Mouse (Mus musculus) CH12.LX (cell line): ENCODE data around the gene Ly6g6c. TPM values are rescaled to one million over a fixed set of nuclear protein-coding genes. Genes with fewer than 3 reads are reported as not detected.
A peak's percentile ranks its signal among the peaks of the same experiment; 100 is the strongest.

ENCODE experiments used
- DNase-seq: peaks from one replicate; pipeline ENCODE4 v3.0.0-alpha.2; 2013; ENCODE audit errors: extremely low read depth
- H3K27ac ChIP-seq: 2 replicates; pipeline ENCODE4 v1.5.1; 2012; ENCODE audit warnings: low read depth, mild to moderate bottlenecking, control low read depth, moderate library complexity; ENCODE audit not compliant: insufficient read depth
- H3K27me3 ChIP-seq: replicated peaks from 2 replicates; pipeline ENCODE3; 2012; ENCODE audit warnings: inconsistent platforms
- H3K36me3 ChIP-seq, 2 experiments: replicated peaks in 1 of 2; 2 replicates each; pipeline versions ENCODE3 to v1.6.1; 2012; ENCODE audit warnings: inconsistent platforms in 1 of 2, low read length in 1 of 2, mild to moderate bottlenecking in 1 of 2, mixed read lengths in 1 of 2, moderate library complexity in 1 of 2; ENCODE audit not compliant: control insufficient read depth in 1 of 2, insufficient read depth in 1 of 2
- H3K4me1 ChIP-seq, 2 experiments: 2 replicates each; pipeline ENCODE4 v1.6.1; 2012; ENCODE audit warnings: inconsistent platforms in 1 of 2, moderate library complexity in 1 of 2; ENCODE audit not compliant: insufficient read depth in 2 of 2, control insufficient read depth in 1 of 2
- H3K4me2 ChIP-seq: 2 replicates; pipeline ENCODE4 v1.6.1; 2012; ENCODE audit warnings: low read depth, mild to moderate bottlenecking, control low read depth; ENCODE audit not compliant: poor library complexity, insufficient read depth, severe bottlenecking
- H3K4me3 ChIP-seq, 3 experiments: fragments of 150-350 bp in 1 of 3; sonication (generic) in 1 of 3; replicated peaks in 1 of 3; 2 replicates each; pipeline versions ENCODE3 to v1.5.1; 2011 to 2012; ENCODE audit warnings: low read depth in 2 of 3, low read length in 2 of 3, mild to moderate bottlenecking in 2 of 3, moderate library complexity in 2 of 3, control low read depth in 1 of 3, improper control_type of control experiment in 1 of 3, inconsistent platforms in 1 of 3, mixed read lengths in 1 of 3; ENCODE audit not compliant: poor library complexity in 1 of 3
- H3K79me2 ChIP-seq: replicated peaks from 2 replicates; pipeline ENCODE4 v1.6.1; 2012; ENCODE audit warnings: mild to moderate bottlenecking, moderate library complexity; ENCODE audit not compliant: control insufficient read depth, poor library complexity, insufficient read depth, severe bottlenecking; ENCODE audit errors: extremely low read depth
- H3K9ac ChIP-seq: 2 replicates; pipeline ENCODE4 v1.6.1; 2012; ENCODE audit warnings: low read depth, mild to moderate bottlenecking, control low read depth, moderate library complexity; ENCODE audit not compliant: insufficient read depth
- H3K9me3 ChIP-seq: replicated peaks from 2 replicates; pipeline ENCODE3; 2012; ENCODE audit warnings: low read length, inconsistent platforms, mixed read lengths
- BHLHE40 ChIP-seq: IDR thresholded peaks from 2 replicates; pipeline ENCODE4 v1.6.1; 2011; ENCODE audit warnings: mild to moderate bottlenecking, low read depth, low read length, improper control_type of control experiment
- CHD1 ChIP-seq: IDR thresholded peaks from 2 replicates; pipeline ENCODE4 v1.6.1; 2012; ENCODE audit warnings: low read depth, low read length, improper control_type of control experiment, inconsistent platforms
- CHD2 ChIP-seq: IDR thresholded peaks from 2 replicates; pipeline ENCODE4 v1.6.1; 2011; ENCODE audit warnings: low read length, improper control_type of control experiment
- CTCF ChIP-seq, 2 experiments: IDR thresholded peaks in 1 of 2; conservative IDR thresholded peaks in 1 of 2; 2 replicates each; pipeline ENCODE4 v1.5.1; 2011 to 2012; ENCODE audit warnings: low read depth in 2 of 2, low read length in 2 of 2, improper control_type of control experiment in 1 of 2, inconsistent platforms in 1 of 2, mild to moderate bottlenecking in 1 of 2, moderate library complexity in 1 of 2
- E2F4 ChIP-seq: IDR thresholded peaks from 2 replicates; pipeline ENCODE4 v1.6.1; 2011; ENCODE audit warnings: low read depth, low read length, improper control_type of control experiment; ENCODE audit not compliant: insufficient replicate concordance
- EP300 ChIP-seq: IDR thresholded peaks from 2 replicates; pipeline ENCODE4 v1.6.1; 2011; ENCODE audit warnings: low read length, improper control_type of control experiment
- ETS1 ChIP-seq: conservative IDR thresholded peaks from 2 replicates; pipeline ENCODE4 v1.6.1; 2012; ENCODE audit warnings: low read depth, mild to moderate bottlenecking, inconsistent platforms, low read length, improper control_type of control experiment, moderate library complexity
- GABPA ChIP-seq: IDR thresholded peaks from 2 replicates; pipeline ENCODE4 v1.6.1; 2012; ENCODE audit warnings: low read depth, low read length, improper control_type of control experiment, inconsistent platforms; ENCODE audit not compliant: insufficient replicate concordance
- HCFC1 ChIP-seq: IDR thresholded peaks from 2 replicates; pipeline ENCODE4 v1.6.1; 2012; ENCODE audit warnings: low read depth, mild to moderate bottlenecking, inconsistent platforms, low read length, improper control_type of control experiment
- IRF4 ChIP-seq: IDR thresholded peaks from 2 replicates; pipeline ENCODE4 v1.6.1; 2014; ENCODE audit warnings: low read depth, mild to moderate bottlenecking, inconsistent platforms, low read length, improper control_type of control experiment
- JUN ChIP-seq: IDR thresholded peaks from 2 replicates; pipeline ENCODE4 v1.6.1; 2011; ENCODE audit warnings: low read depth, mild to moderate bottlenecking, low read length, improper control_type of control experiment, moderate library complexity; ENCODE audit not compliant: insufficient read depth
- MAX ChIP-seq: IDR thresholded peaks from 2 replicates; pipeline ENCODE4 v1.6.1; 2011; ENCODE audit warnings: low read length, improper control_type of control experiment
- MAZ ChIP-seq: IDR thresholded peaks from 2 replicates; pipeline ENCODE4 v1.6.1; 2012; ENCODE audit warnings: low read depth, mild to moderate bottlenecking, inconsistent platforms, low read length, improper control_type of control experiment, moderate library complexity
- MEF2A ChIP-seq: IDR thresholded peaks from 2 replicates; pipeline ENCODE4 v1.6.1; 2014; ENCODE audit warnings: low read depth, mild to moderate bottlenecking, inconsistent platforms, low read length, improper control_type of control experiment, borderline replicate concordance
- MXI1 ChIP-seq: IDR thresholded peaks from 2 replicates; pipeline ENCODE4 v1.6.1; 2011; ENCODE audit warnings: mild to moderate bottlenecking, low read depth, low read length, improper control_type of control experiment
- MYC ChIP-seq: IDR thresholded peaks from 2 replicates; pipeline ENCODE4 v1.6.1; 2011; ENCODE audit warnings: low read depth, mild to moderate bottlenecking, improper control_type of control experiment, low read length
- NRF1 ChIP-seq: IDR thresholded peaks from 2 replicates; pipeline ENCODE4 v1.6.1; 2014; ENCODE audit warnings: low read depth, mild to moderate bottlenecking, inconsistent platforms, low read length, improper control_type of control experiment, moderate library complexity
- PAX5 ChIP-seq: IDR thresholded peaks from 2 replicates; pipeline ENCODE4 v1.6.1; 2012; ENCODE audit warnings: low read length, inconsistent platforms, mixed read lengths
- POLR2A ChIP-seq: IDR thresholded peaks from 2 replicates; pipeline ENCODE4 v1.6.1; 2011; ENCODE audit warnings: low read depth, mild to moderate bottlenecking, improper control_type of control experiment, low read length
- POLR2AphosphoS2 ChIP-seq: IDR thresholded peaks from 2 replicates; pipeline ENCODE4 v1.6.1; 2011; ENCODE audit warnings: low read depth, low read length, improper control_type of control experiment
- SIN3A ChIP-seq: IDR thresholded peaks from 2 replicates; pipeline ENCODE4 v1.6.1; 2012; ENCODE audit warnings: low read length, improper control_type of control experiment, inconsistent platforms
- SMC3 ChIP-seq: IDR thresholded peaks from 2 replicates; pipeline ENCODE4 v1.6.1; 2011; ENCODE audit warnings: low read depth, low read length, improper control_type of control experiment
- TBP ChIP-seq: conservative IDR thresholded peaks from 2 replicates; pipeline ENCODE4 v1.6.1; 2011; ENCODE audit warnings: low read depth, low read length, improper control_type of control experiment
- TCF12 ChIP-seq: IDR thresholded peaks from 2 replicates; pipeline ENCODE4 v1.6.1; 2014; ENCODE audit warnings: low read depth, mild to moderate bottlenecking, inconsistent platforms, low read length, improper control_type of control experiment
- UBTF ChIP-seq: IDR thresholded peaks from 2 replicates; pipeline ENCODE4 v1.6.1; 2012; ENCODE audit warnings: low read depth, mild to moderate bottlenecking, inconsistent platforms, low read length, improper control_type of control experiment, moderate library complexity
- USF2 ChIP-seq: conservative IDR thresholded peaks from 2 replicates; pipeline ENCODE4 v1.6.1; 2011; ENCODE audit warnings: low read depth, low read length, improper control_type of control experiment
- ZC3H11A ChIP-seq: IDR thresholded peaks from 2 replicates; pipeline ENCODE4 v1.6.1; 2012; ENCODE audit warnings: low read depth, mild to moderate bottlenecking, inconsistent platforms, low read length, improper control_type of control experiment
- ZKSCAN1 ChIP-seq: IDR thresholded peaks from 2 replicates; pipeline ENCODE4 v1.6.1; 2012; ENCODE audit warnings: low read depth, inconsistent platforms, low read length, improper control_type of control experiment, borderline replicate concordance
- ZMIZ1 ChIP-seq: IDR thresholded peaks from 2 replicates; pipeline ENCODE4 v1.6.1; 2012; ENCODE audit warnings: low read depth, mild to moderate bottlenecking, inconsistent platforms, low read length, improper control_type of control experiment
- ZNF384 ChIP-seq: IDR thresholded peaks from 2 replicates; pipeline ENCODE4 v1.6.1; 2012; ENCODE audit warnings: low read depth, low read length, improper control_type of control experiment, inconsistent platforms
- dilution Hi-C: fragments of 300-500 bp; cut with MboI; formaldehyde crosslinking; loops from 2 replicates; pipeline ENCODE4 v1.14.3; 2020; ENCODE audit warnings: low sequenced_read_pairs; ENCODE audit not compliant: extremely low pct_unique_long_range_greater_than_20kb, extremely low pct_ligation_motif_present
- in situ Hi-C: fragments of 300-500 bp; cut with MboI; formaldehyde crosslinking; loops from 3 replicates; pipeline ENCODE4 v1.14.3; 2019; ENCODE audit warnings: low sequenced_read_pairs, low pct_ligation_motif_present, low pct_unique_long_range_greater_than_20kb, mixed read lengths
- polyA plus RNA-seq: library from polyadenylated mRNA; unstranded; fragments of >175 nt; gene quantifications from 2 replicates; pipeline ENCODE4 v1.2.1, GENCODE M21; 2012; ENCODE audit warnings: low read depth; ENCODE audit not compliant: insufficient read length
- total RNA-seq, 2 experiments: library from RNA; depleted of rRNA; stranded (reverse); fragments of 300-350 nt in 1 of 2; fragments of >200 nt in 1 of 2; gene quantifications; 2 replicates each; pipeline ENCODE4 v1.2.3; 2012 to 2014

Ly6g6c gene
- total and polyA plus RNA-seq, 3 experiments: 0.30 TPM; not detected in 2

DNA sequence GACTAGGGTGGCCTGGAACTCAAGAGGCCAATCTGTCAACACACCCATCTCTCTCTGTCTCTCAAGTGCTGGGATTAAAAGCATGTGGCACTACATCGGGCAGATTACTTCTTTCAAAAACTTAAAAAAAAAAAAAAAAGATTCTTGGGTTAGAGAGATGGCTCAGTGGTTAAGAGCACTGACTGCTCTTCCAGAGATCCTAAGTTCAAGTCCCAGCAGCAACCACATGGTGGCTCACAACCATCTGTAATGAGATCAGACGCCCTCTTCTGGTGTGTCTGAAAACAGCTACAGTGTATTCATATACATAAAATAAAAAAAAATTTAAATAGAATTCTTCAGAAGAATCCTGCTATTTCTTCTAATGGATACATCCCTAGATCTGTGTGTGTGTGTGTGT lies 23.0 kb downstream of the Ly6g6c start:
- no peak overlapping the region for H3K9ac ChIP-seq
- peaks cover 13 to 29% of the 10 kb centered on the region in 2 experiments for H3K36me3 ChIP-seq
- no peak overlapping the region for H3K4me2 ChIP-seq
- H3K4me3 ChIP-seq: no peak overlapping the region
- H3K9me3 ChIP-seq: no peaks in the 10 kb centered on the region
- in situ Hi-C loops: no loop called here
- peak; percentile 31 for DNase-seq
- dilution Hi-C loops: no loop called here
- TF ChIP-seq ZNF384 (peak; percentile 69), MYC (peak; percentile 35; the same call in 1 of the 2 replicates), MEF2A (no peak), CTCF (conservative IDR thresholded peaks at IDR 0.05 in 1 of 2, IDR thresholded peaks at IDR 0.05 in 1 of 2; ENCODE audit: low read depth in 2 of 2, low read length in 2 of 2) (peak in 1 of 2 experiments; percentile 72; a peak in 2 of 4 replicates), SMC3 (peak; percentile 30; the same call in 1 of the 2 replicates), ETS1 (no peak)
- H3K4me1 ChIP-seq: peaks cover 6 to 10% of the 10 kb centered on the region in 2 experiments
- H3K27me3 ChIP-seq: peaks cover 17% of the 10 kb centered on the region
- no peaks in the 10 kb centered on the region; the same call in 1 of the 2 replicates for H3K79me2 ChIP-seq
- no peak overlapping the region for H3K27ac ChIP-seq

DNA sequence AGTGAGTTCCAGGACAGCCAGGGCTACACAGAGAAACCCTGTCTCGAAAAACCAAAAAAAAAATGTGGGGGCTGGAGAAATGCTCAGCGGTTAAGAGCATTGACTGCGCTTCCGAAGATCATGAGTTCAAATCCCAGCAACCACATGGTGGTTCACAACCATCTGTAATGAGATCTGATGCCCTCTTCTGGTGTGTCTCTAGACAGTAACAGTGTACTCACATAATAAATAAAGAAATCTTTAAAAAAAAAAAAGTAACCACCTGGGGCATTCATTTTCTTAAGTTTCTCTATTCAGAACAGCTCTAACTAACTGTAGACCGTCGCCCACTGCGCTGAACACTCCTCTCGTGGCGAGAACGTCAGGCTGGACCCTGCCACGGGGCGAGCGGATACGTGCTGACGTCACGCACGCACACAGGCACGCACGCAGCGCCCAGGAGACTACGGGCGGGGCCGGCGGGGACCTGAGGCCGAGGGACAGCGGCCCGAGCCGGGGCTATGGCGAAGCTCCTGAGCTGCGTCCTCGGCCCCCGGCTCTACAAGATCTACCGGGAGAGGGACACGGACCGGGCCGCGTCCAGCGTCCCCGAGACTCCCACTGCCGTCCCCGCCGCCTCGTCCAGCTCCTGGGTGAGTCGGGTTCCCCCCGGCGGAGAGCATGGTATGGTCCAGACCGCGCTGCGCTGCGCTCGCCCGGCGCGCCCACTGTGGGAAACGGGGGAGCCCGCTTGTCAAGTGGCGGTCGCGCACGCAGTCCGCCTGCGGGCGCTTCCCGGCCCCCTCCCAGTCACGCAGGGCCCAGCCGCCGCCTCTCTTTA lies 23.8 kb downstream of the Ly6g6c start, which contains the start of gene Abhd16a:
Abhd16a (plus strand) TSS at position 439 of the 820 bp plus-strand sequence.
- H3K36me3 ChIP-seq: peaks cover 13 to 34% of the 10 kb centered on the region in 2 experiments
- H3K27me3 ChIP-seq: peaks cover 17% of the 10 kb centered on the region
- peak within 1 kb of the TSS; percentile 61 to 70 (median 66) for H3K4me3 ChIP-seq
- H3K79me2 ChIP-seq: no peaks in the 10 kb centered on the region; the same call in 1 of the 2 replicates
- in situ Hi-C loops: no loop called here
- peaks cover 6 to 10% of the 10 kb centered on the region in 2 experiments for H3K4me1 ChIP-seq
- peak; percentile 91 for DNase-seq
- dilution Hi-C loops: no loop called here
- peak within 1 kb of the TSS; percentile 87 for H3K4me2 ChIP-seq
- no peaks in the 10 kb centered on the region for H3K9me3 ChIP-seq
- H3K27ac ChIP-seq: peak within 1 kb of the TSS; percentile 33; the same call in 1 of the 2 replicates
- H3K9ac ChIP-seq: peak within 1 kb of the TSS; percentile 87
- peak; percentile 68; the same call in 1 of the 2 replicates for TF ChIP-seq TCF12
- TF ChIP-seq PAX5: no peak
- peak; percentile 68 for TF ChIP-seq MAZ
- peak; percentile 86 for TF ChIP-seq MYC
- peak; percentile 69 for TF ChIP-seq BHLHE40
- TF ChIP-seq NRF1: no peak; the same call in none of the 2 replicates
- TF ChIP-seq POLR2AphosphoS2: 0 out of 2 replicates have a peak, but pooled peaks have one; percentile 39
- no peak for TF ChIP-seq EP300
- no peak for TF ChIP-seq E2F4
- no peak for TF ChIP-seq TBP
- peak; percentile 85 for TF ChIP-seq POLR2A
- TF ChIP-seq IRF4: no peak
- TF ChIP-seq MAX: peak; percentile 87
- peak; percentile 59 for TF ChIP-seq ZMIZ1
- TF ChIP-seq ZNF384: no peak
- peak; percentile 44 for TF ChIP-seq HCFC1
- TF ChIP-seq ZC3H11A: no peak
- no peak for TF ChIP-seq USF2
- TF ChIP-seq SIN3A: peak; percentile 82
- no peak for TF ChIP-seq GABPA
- TF ChIP-seq MXI1: 0 out of 2 replicates have a peak, but pooled peaks have one; percentile 69
- TF ChIP-seq ZKSCAN1: no peak
- TF ChIP-seq CHD1: peak; percentile 98
- no peak for TF ChIP-seq CHD2
- no peak for TF ChIP-seq JUN
- no peak for TF ChIP-seq SMC3
- TF ChIP-seq UBTF: no peak
- TF ChIP-seq MEF2A: no peak; the same call in 1 of the 2 replicates
